8 mouse cellular contexts compared by ENCODE assay signal in genomic region chr4:42916617-42917401, GRCm38 (mm10). TPM values are rescaled to one million over a fixed set of nuclear protein-coding genes. Genes with fewer than 3 reads are reported as not detected.
DNase-seq lines count a peak whose midpoint lies in the region; ATAC-seq and TF ChIP-seq lines count a peak whose summit lies in the region.

Gene Phf24, plus strand, starts transcription at chr4:42916660.

- TF ChIP-seq EP300 in heart, postnatal 0 days (IDR thresholded peaks at IDR 0.05; ENCODE audit: low read depth) = no peak
- TF ChIP-seq EP300 in lung, postnatal 0 days (IDR thresholded peaks at IDR 0.05) = no peak

- H3K4me1 ChIP-seq in cortical plate, adult 2 months (ENCODE audit: control insufficient read depth, insufficient read depth, low read length) = peaks cover 9% of the 10 kb centered on the region
- no peaks in the 10 kb centered on the region for H3K4me1 ChIP-seq in heart, postnatal 0 days (ENCODE audit: control insufficient read depth, insufficient read depth)
- H3K4me1 ChIP-seq in lung, postnatal 0 days (ENCODE audit: insufficient read depth, low read depth, low read length) = no peaks in the 10 kb centered on the region
- no peaks in the 10 kb centered on the region for H3K4me1 ChIP-seq in small intestine, adult 2 months (ENCODE audit: control insufficient read depth, insufficient read depth, insufficient read length, low read length)

- 1% methylated on average over 48 of the region's 90 CpGs for WGBS in heart, postnatal 0 days
- WGBS in lung, postnatal 0 days = 1% methylated on average over 32 of the region's 90 CpGs
- 2% methylated on average over 69 of the region's 90 CpGs for WGBS in small intestine, adult 2 months

- H3K27ac ChIP-seq in cortical plate, adult 2 months (ENCODE audit: insufficient read depth, low read length) = peak within 1 kb of the TSS; percentile 98
- H3K27ac ChIP-seq in heart, postnatal 0 days (ENCODE audit: low read depth) = peak within 1 kb of the TSS; percentile 39; the same call in 1 of the 2 replicates
- no peak within 1 kb of the TSS for H3K27ac ChIP-seq in lung, postnatal 0 days (ENCODE audit: low read length)
- no peak within 1 kb of the TSS for H3K27ac ChIP-seq in small intestine, adult 2 months (ENCODE audit: insufficient read depth, low read depth, low read length)

- peak within 1 kb of the TSS; percentile 71 for H3K4me3 ChIP-seq in cortical plate, adult 2 months (ENCODE audit: insufficient read depth, low read length)
- peak within 1 kb of the TSS; percentile 73 for H3K4me3 ChIP-seq in heart, postnatal 0 days (ENCODE audit: low read depth, low read length)
- H3K4me3 ChIP-seq in lung, postnatal 0 days (ENCODE audit: low read depth, low read length) = peak within 1 kb of the TSS; percentile 51
- H3K4me3 ChIP-seq in small intestine, adult 2 months (ENCODE audit: low read depth, low read length) = peak within 1 kb of the TSS; percentile 61

- peak; percentile 45; the same call in 1 of the 2 replicates for TF ChIP-seq POLR2A in cortical plate, adult 2 months (IDR thresholded peaks at IDR 0.05; ENCODE audit: extremely low read depth, insufficient read depth, low read length)
- TF ChIP-seq POLR2A in small intestine, adult 2 months (IDR thresholded peaks at IDR 0.05; ENCODE audit: low read depth, low read length) = no peak

- no peaks in the 10 kb centered on the region for H3K36me3 ChIP-seq in heart, postnatal 0 days (replicated peaks; ENCODE audit: control insufficient read depth, insufficient read depth, low read length)
- no peaks in the 10 kb centered on the region for H3K36me3 ChIP-seq in lung, postnatal 0 days (ENCODE audit: insufficient read depth, low read length)
- no peaks in the 10 kb centered on the region for H3K36me3 ChIP-seq in small intestine, adult 2 months (ENCODE audit: control insufficient read depth, insufficient read depth, low read length)

- TF ChIP-seq CTCF in cortical plate, adult 2 months (IDR thresholded peaks at IDR 0.05; ENCODE audit: extremely low read depth, insufficient read depth, low read length) = no peak
- TF ChIP-seq CTCF in heart, postnatal 0 days (IDR thresholded peaks at IDR 0.05; ENCODE audit: low read depth) = no peak
- no peak for TF ChIP-seq CTCF in lung, postnatal 0 days (IDR thresholded peaks at IDR 0.05)
- no peak for TF ChIP-seq CTCF in small intestine, adult 2 months (IDR thresholded peaks at IDR 0.05; ENCODE audit: extremely low read depth, insufficient read length, insufficient replicate concordance, low read depth, low read length)

- peak; percentile 80 for ATAC-seq in heart, postnatal 0 days (ENCODE audit: insufficient read depth, low read depth)
- peak; percentile 78 for ATAC-seq in lung, postnatal 0 days

- H3K27me3 ChIP-seq in heart, postnatal 0 days (ENCODE audit: control insufficient read depth, insufficient read depth, low read length) = peaks cover 34% of the 10 kb centered on the region
- peaks cover 29% of the 10 kb centered on the region for H3K27me3 ChIP-seq in lung, postnatal 0 days (replicated peaks; ENCODE audit: insufficient read depth, low read length)
- H3K27me3 ChIP-seq in small intestine, adult 2 months (ENCODE audit: control insufficient read depth, insufficient read depth, low read length) = peaks cover 23% of the 10 kb centered on the region

- H3K4me2 ChIP-seq in heart, postnatal 0 days (ENCODE audit: low read depth, low read length) = peak within 1 kb of the TSS; percentile 93
- H3K4me2 ChIP-seq in lung, postnatal 0 days (replicated peaks; ENCODE audit: low read depth, low read length) = peak within 1 kb of the TSS; percentile 92

- H3K9ac ChIP-seq in heart, postnatal 0 days (replicated peaks; ENCODE audit: low read depth, low read length) = peak within 1 kb of the TSS; percentile 73
- H3K9ac ChIP-seq in lung, postnatal 0 days (replicated peaks; ENCODE audit: low read depth) = no peak within 1 kb of the TSS; the same call in 1 of the 2 replicates

- DNase-seq in urinary bladder, postnatal 14 days (ENCODE audit: low spot score) = peak; percentile 11
- DNase-seq in urinary bladder, postnatal 10 days (ENCODE audit: low spot score) = no peak
- DNase-seq in heart, postnatal 0 days (ENCODE audit: low spot score) = peak; percentile 44
- DNase-seq in layer of hippocampus, postnatal 10 days (ENCODE audit: low spot score in 2 of 2) = peak; percentile 33 to 65
- DNase-seq in lung, postnatal 0 days (ENCODE audit: low spot score) = peak; percentile 58
- DNase-seq in adipocyte (ENCODE audit: low spot score) = no peak

- H3K9me3 ChIP-seq in heart, postnatal 0 days (replicated peaks; ENCODE audit: control insufficient read depth, low read length) = no peaks in the 10 kb centered on the region
- H3K9me3 ChIP-seq in lung, postnatal 0 days (ENCODE audit: low read length) = no peaks in the 10 kb centered on the region

RNA-seq across cellular contexts. Expression of gene Phf24, which starts in this region (rescaled TPM):
- polyA plus RNA-seq in cortical plate, adult 2 months (2012; rRNA removed) = 282 and 292 TPM in 2 replicates
- total RNA-seq in heart, postnatal 0 days (2014; rRNA removed; ENCODE audit: low replicate concordance) = 4.1 and 13.2 TPM in 2 replicates
- polyA plus RNA-seq in heart, postnatal 0 days (2015; fragmentation: Nextera tagmentation; extraction: Ambion mirVana) = 5.0 and 5.3 TPM in 2 replicates
- total RNA-seq in layer of hippocampus, postnatal 10 days (2021) = 100 to 1,000 TPM; 129 to 142 TPM
- 0.29 and 0.31 TPM in 2 replicates for polyA plus RNA-seq in lung, postnatal 0 days (2015; fragmentation: Nextera tagmentation; extraction: Ambion mirVana)
- 0.37 and 0.46 TPM in 2 replicates for polyA plus RNA-seq in small intestine, adult 2 months (2012; rRNA removed)

Comparison
In these comparisons a context has a peak if more than half of its experiments do, and no peak if none do; other contexts are left out.
1. RNA of gene Phf24 (polyA plus RNA-seq): 282 to 292 TPM in cortical plate, adult 2 months; 5.0 to 5.3 TPM in heart, postnatal 0 days, 0.37 to 0.46 TPM in small intestine, adult 2 months and 0.29 to 0.31 TPM in lung, postnatal 0 days; every median in the first group is over 10 times any median in the second.
2. DNase-seq: peak in urinary bladder, postnatal 14 days (single experiment), heart, postnatal 0 days (single experiment) and layer of hippocampus, postnatal 10 days (2 of 2); none in urinary bladder, postnatal 10 days (single experiment) and adipocyte (single experiment).
3. Peak in DNase-seq, ATAC-seq, H3K4me3 ChIP-seq and H3K4me2 ChIP-seq in lung, postnatal 0 days; RNA of the gene not detected or under 1 TPM.
4. H3K27ac ChIP-seq: peak in cortical plate, adult 2 months (single experiment) and heart, postnatal 0 days (single experiment); none in lung, postnatal 0 days (single experiment) and small intestine, adult 2 months (single experiment).
5. Peak in every context shown above with its lines, with median percentiles within 50 percentile points of each other: H3K4me3 ChIP-seq.